Mouse (Mus musculus): ENCODE results near the gene Spata31d1d.

Gene Spata31d1d

GRCm38 (mm10) chr13:59676316-59677229 lies 55.0 kb downstream of the Spata31d1d start:
- no peak for DNase-seq
